Mouse (Mus musculus) right cerebral cortex, adult 18-20 months (tissue): ENCODE data around the gene Sgo1.
"Not testable (repeated sequence)": the region's sequence is repeated elsewhere in the genome, so short reads cannot be mapped to it uniquely, and the experiment has no call there.

Source experiments
- DNase-seq: peaks from one replicate; pipeline ENCODE4 v3.0.0; 2022; ENCODE audit warnings: mixed read lengths

Sgo1 gene

GRCm38 (mm10) chr17:53688877-53689802 is at the start of gene Sgo1:
Gene Sgo1 (minus strand): TSS chr17:53689333.
- peak; percentile 97 for DNase-seq

- DNase-seq, result not testable (repeated sequence)
These were observed 29.8 kb upstream of the Sgo1 start for GRCm38 (mm10) chr17:53718916-53719315.

GRCm38 (mm10) chr17:53718474-53718873 is 29.3 kb upstream of the Sgo1 start:
- no peak for DNase-seq

- not testable (repeated sequence) for DNase-seq
These were observed 26.0 kb upstream of the Sgo1 start for GRCm38 (mm10) chr17:53715161-53715560.

DNA sequence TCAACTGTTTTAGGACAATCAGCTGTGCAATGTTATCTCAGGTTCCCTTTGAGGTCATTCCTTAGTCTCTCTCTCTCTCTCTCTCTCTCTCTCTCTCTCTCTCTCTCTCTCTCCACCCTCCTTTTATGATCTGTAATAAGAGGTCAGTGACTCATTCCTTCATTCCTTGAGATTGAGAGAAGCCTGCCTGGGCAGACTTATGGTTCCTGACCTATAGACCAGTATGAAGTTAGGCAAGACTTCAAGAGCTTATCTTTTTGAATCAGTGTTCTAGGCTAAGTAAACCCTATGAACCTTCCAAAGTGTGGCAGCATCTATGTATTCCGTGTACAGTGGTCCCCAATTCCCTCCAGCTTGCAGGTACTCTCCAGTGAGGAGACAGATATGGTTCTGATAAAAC is 25.3 kb upstream of the Sgo1 start:
- no peak for DNase-seq

DNA sequence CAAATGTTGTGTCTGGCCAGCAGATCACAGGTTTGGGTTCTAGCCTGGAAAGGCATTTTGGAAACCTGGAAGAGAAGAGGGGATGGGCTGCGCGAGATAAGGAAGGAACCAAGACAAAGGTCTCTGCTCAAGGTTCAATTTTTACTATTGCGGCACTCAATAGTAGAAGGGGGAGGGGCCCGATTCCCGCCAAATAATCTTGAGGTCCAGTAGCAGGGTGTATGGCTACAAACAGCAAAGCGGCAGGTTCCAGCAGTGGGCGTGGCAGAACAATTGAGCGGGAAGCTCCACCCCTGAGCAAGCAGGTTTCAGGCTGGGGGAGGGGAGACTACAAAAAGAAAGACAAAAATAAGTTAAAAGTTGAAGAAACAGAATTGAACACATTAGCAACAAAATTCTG is 8.4 kb upstream of the Sgo1 start:
- not testable (repeated sequence) for DNase-seq

- DNase-seq, result no peak
These were observed 4.9 kb upstream of the Sgo1 start for GRCm38 (mm10) chr17:53694039-53694438.

DNA sequence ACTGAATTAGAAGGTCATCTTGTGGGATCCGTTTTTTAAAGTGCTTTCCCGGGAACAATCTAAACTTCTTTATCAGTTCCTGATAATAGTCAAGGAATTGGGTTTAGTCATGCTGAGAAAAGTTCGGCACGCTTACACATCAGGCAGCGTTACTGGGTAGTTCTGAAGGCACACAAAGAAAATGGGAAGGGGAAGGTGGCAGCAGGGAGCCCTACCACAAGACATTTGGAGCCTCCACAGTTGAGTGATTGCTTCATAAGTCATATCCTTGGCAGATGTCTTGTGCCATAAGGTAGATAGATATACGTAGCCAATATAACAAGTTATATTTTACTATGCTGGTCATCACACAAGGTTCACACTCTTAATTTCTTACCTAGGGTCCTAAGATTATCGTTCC is 813 bp upstream of the Sgo1 start:
- DNase-seq, result no peak

DNA sequence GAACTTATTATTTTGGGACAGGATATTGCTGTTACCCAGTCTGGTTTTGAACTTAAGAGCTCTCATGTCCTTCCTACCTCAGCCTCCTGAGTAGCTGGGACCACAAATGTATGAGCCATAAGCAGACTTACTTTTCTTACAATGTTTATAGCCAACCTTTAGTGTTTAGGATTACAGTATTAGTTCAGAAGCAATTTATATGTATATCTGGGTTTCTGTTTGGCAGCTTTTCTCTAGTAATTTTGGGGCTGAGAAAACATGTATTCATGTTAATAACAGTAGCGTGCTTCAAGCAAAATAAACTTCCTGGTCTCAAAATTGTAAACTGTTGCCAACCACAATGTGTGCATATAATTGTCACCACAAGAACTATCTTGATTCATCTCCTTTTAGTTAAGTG is 812 bp downstream of the Sgo1 start:
- DNase-seq, result no peak

DNA sequence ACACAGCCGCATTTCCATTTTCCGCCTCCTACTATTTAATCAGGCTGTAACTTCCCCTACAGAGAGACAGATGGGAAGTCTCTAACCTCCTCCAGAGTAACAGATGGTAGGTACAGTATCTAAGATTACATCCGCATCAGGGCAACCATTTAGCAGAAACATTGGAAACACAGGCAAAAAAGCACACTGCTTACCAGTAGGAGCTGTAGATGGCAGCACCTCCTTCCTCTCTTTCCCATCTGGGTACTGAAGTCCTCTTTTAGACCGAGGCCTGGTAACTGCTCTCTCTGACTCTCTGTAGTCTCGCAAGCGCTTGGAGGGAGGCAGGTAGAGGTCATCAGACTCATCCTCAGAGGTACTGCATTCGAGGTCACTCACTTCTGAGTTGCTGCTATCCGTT is 10.4 kb downstream of the Sgo1 start:
- DNase-seq, result peak; percentile 68

DNA sequence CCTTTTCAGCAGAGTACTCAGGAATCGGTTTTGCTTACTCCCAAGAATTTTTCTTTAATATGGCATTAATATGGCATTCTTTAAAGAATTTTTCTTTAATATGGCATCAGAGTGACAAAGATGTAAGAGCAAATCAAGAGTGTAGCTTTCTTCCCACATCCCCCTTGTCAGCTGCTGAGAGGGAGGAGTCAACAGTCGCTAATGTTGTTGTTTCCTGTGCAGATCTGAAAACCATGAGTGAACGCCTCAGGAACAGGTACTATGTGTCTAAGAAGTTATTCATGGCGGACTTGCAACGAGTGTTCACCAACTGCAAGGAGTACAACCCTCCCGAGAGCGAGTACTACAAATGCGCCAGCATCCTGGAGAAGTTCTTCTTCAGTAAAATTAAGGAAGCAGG is 18.7 kb downstream of the Sgo1 start:
- no peak for DNase-seq

- no peak for DNase-seq
These were observed 24.3 kb downstream of the Sgo1 start for GRCm38 (mm10) chr17:53664703-53665382.

GRCm38 (mm10) chr17:53664267-53664666 is 24.9 kb downstream of the Sgo1 start:
- no peak for DNase-seq

GRCm38 (mm10) chr17:53661056-53661840 is 27.9 kb downstream of the Sgo1 start:
- no peak for DNase-seq

DNA sequence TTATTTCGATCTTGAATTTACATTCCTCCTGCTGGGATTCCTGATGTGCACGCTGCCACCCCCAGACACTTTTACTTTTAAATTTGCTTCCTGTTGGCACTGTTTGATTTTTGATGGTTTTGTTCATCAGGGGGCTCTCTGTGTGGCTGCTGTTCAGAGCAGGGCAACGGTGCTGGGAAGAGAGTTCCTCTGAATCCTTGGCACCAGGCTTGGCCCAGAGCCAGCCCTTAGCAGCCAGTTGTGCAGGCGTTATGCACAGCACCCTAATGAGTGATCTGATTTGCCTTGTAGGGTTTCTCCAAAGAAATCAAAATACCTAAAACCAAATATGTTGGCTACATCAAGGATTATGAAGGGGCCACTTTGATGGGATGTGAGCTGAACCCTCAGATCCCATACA is 29.4 kb downstream of the Sgo1 start:
- DNase-seq, result peak; percentile 10

DNA sequence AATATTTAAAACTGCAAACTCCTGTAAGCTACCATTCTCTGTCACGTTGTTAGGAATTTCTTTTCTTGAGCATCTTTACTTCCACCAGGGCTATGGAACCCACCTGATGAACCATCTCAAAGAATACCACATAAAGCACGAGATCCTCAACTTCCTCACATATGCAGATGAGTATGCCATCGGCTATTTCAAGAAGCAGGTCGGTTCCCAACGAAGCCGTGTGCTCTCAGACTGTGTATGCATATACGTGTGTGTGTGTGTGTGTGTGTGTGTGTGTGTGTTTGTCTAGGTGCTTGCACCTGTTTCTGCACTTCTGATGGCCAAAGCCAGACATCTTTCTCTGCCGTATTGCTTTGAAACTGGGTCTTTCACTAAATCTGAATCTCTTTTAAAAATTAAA is 29.9 kb downstream of the Sgo1 start:
- no peak for DNase-seq

- DNase-seq, result no peak
These were observed 30.5 kb downstream of the Sgo1 start for GRCm38 (mm10) chr17:53658668-53659067.

DNA sequence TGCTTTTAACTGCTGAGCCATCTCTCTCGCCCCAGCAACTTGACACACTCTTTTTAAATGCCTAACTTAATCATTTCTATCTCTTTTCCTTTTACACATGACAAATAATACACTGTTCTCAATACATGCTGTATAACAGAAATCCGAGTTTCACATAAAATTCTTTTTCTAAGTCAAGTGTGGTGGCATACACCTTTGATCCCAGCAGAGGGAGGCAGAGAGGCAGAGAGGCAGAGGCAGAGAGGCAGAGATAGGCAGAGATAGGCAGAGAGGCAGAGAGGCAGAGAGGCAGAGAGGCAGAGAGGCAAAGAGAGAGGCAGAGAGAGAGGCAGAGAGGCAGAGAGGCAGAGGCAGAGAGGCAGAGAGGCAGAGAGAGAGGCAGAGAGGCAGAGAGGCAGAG is 31.7 kb downstream of the Sgo1 start:
- DNase-seq, result peak; percentile 13

- no peak for DNase-seq
These were observed 32.7 kb downstream of the Sgo1 start for GRCm38 (mm10) chr17:53656369-53656860.

DNA sequence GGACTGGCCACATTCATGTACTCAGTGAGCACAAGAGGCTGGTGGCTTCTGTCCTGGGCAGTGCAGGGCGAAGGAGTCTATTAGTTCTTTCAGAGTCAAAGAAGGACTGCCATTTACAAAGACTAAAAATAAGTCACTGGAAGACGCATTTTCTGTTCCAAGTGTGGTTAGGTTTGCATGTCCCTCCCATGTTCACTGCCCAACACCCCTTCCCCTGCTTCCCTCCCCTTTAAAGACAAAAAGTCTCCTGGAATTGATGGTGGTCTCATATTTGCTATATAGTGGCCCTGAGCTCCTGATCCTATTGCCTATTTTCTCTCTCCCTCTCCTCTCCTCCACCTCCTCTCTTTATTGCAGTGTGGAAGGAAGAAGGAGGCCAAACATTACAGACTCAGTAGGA is 33.2 kb downstream of the Sgo1 start:
- DNase-seq, result no peak

- DNase-seq, result no peak
These were observed 34.1 kb downstream of the Sgo1 start for GRCm38 (mm10) chr17:53655081-53655480.

- no peak for DNase-seq
These were observed 34.5 kb downstream of the Sgo1 start for GRCm38 (mm10) chr17:53654596-53654995.

- no peak for DNase-seq
These were observed 38.9 kb downstream of the Sgo1 start for GRCm38 (mm10) chr17:53650251-53650661.
